Mouse (Mus musculus): ENCODE data around the gene St8sia4. TPM values are rescaled to one million over a fixed set of nuclear protein-coding genes. Genes with fewer than 3 reads are reported as not detected.

The St8sia4 gene
- 1 to 10 TPM; 2.1 to 2.3 TPM for total RNA-seq (2021)
- long read RNA-seq, experiment 1, full-length matches to known transcripts, result 1 of 1 reads
- long read RNA-seq, experiment 1, partial matches to known transcripts, result 0 of 1 reads
- long read RNA-seq, experiment 1, other reads (novel, unspliced or antisense), result 0 of 1 reads
- long read RNA-seq, experiment 2, partial matches to known transcripts, result 0 of 1 reads
- long read RNA-seq, experiment 2, other reads (novel, unspliced or antisense), result 1 of 1 reads

DNA sequence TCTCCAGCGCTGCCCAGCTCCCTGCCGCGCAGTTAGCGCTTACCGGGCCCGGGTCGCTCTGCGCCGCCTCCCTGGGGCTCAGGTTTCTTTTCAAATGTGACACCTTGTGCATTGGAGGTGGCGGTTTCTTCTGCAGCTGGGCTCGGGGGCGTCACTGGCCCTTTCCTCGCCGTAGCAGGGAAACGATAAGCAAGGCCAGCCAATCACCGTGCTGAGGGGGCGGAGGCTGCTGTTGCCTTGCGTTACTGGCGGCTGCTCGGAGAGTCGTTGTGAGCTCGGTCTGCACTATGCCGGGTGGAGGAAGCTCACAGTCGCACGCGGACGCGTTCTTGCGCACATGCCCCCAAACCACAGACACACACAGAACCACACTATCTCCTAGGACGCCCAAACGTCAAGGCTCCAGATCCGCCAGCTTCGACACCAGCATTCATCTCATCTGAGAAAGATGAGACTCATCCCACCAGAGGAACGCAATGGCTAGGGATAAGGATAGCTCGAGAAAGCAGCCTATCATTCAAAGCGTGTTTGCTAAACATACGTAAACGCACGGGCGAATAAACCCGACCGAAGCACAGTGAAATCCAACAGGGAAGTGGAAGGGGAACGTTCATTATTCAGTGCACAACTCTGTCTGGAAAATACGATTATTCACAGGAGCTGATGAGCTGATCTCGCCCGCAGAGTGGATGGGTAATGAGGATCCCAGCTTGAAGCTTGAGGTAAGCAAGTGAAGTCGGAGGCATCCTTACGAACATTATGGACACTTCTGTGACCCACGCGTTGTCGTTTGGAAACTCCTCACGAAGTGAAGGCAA is at the start of gene St8sia4:
St8sia4 (minus strand) TSS at position 137 of the 818 bp plus-strand sequence.
- intact Hi-C loops (cut with DNase I), result no loop called here
- peak; percentile 58 to 60 for DNase-seq

DNA sequence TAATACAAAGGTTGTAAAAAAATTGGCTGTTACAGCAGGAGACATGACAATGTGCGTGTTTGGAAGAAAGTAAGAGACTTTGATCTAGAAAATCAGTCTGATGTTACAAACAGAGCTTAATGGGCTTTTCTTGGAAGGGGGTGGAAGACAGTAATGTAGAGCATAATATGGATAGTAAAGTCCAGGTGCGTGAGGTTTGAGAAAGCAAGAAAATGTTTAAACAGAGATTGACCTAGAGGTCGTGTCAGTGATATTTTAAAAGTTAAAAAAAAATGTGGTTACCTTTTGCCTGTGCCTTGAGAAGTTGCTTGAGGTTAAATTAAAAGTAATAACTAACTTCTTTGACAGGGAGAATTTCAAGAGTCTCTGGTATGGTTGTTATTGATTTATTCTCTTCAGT is 41.8 kb upstream of the St8sia4 start:
- intact Hi-C loops (cut with DNase I), result no loop called here
- DNase-seq, result no peak

DNA sequence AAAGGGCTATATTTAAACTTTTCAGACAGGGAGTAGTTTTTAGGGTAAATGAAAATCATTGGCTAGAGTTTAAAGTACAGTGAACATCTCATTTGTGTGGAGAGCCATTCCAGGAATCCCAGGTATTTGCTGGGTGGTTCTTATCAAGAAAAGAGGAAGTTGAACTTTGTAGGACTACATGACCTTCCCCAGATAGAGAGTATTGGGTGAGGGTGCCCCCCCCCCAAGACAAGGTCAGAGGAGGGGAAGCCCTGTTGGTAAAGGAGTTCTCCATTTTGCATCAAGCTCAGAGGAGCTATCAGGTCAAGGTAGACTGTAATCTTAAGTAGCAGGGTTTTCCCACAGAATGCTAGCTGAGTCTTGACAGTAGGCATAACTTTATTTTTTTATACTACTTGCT is 32.5 kb upstream of the St8sia4 start:
- intact Hi-C loops (cut with DNase I), result no loop called here

DNA sequence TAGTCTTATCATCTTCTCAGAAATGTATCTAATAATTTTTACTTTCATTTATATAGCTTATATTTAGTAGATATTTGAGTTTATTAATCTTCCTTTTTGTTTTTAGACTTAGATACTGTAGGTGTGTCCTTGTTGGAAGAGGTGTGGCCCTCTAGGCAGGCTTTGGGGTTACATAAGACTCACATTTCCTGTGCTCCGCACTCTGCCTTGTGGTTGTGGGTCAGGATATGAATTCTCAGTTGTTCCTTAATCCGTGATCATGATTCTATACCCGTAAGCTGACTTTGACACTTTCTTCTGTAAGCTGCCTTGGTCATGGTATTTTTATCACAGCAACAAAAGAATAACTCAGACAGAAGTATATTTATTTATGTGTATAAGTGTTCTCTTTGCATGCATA is 6.7 kb upstream of the St8sia4 start:
- DNase-seq, result no peak
- intact Hi-C loops (cut with DNase I), result no loop called here

More for the DNA sequence above, 32.5 kb upstream of the St8sia4 start:
- DNase-seq, result no peak

DNA sequence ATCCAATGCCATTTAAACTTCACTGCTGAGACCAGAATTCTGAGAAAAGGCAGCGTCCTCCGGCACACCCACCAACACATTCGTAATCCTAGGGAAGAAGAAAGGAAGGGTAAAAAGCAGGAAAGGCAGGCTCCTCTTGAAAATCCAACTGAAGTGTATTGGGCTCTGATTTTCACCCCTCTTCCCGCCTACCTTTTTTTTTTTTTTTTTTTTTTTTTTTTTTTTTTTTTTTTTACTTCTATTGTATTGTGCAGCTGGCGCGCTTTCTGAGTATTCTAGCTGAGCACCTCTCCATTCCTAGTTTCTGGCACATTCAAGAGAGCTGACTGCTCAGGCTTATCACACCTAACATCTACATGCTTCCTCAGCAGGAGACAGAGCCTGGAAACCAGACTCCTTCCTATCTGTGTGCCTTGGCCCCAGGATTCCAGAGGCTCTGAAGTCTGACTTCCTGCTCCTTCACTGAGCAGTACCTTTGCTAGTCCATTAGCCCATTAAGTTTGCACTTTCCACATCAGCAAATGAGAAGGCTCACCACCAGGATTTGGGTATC is 958 bp upstream of the St8sia4 start:
- DNase-seq, result no peak
- intact Hi-C loops (cut with DNase I), result no loop called here

DNA sequence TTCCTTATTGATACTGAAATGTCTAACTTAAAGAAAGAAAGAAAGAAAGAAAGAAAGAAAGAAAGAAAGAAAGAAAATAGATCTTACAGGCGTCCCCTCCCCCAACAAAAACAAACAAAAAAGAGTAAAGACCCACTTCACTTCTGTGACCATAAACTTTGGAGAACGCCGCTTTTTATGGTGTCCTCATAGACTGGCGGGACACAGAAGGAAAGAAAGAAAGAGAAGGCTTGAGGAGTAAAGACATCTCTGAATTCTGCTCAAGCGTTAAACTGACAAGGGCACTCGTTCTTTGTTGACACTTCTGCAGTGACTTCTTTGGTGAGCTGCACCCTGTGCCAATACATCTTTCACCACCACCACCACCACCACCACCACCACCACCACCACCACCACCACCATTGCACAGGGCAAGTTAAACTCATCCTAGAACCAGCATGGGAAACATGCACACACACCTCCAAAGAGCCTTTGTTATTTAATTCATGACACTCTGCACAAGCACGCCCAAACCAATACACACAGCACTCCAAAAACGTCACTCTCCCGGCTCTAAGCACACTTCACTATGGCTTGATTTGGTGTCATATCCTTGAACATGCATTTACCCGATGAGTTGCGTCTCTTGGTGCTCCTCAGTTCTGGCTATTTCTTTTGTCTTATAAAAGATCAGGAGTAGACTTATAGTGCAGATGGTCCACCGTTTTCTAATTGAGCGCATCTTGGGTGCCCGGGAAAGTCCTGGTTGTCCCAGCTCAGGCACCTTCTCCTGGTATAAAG is 640 bp downstream of the St8sia4 start:
- intact Hi-C loops (cut with DNase I), result no loop called here
- DNase-seq, result no peak

DNA sequence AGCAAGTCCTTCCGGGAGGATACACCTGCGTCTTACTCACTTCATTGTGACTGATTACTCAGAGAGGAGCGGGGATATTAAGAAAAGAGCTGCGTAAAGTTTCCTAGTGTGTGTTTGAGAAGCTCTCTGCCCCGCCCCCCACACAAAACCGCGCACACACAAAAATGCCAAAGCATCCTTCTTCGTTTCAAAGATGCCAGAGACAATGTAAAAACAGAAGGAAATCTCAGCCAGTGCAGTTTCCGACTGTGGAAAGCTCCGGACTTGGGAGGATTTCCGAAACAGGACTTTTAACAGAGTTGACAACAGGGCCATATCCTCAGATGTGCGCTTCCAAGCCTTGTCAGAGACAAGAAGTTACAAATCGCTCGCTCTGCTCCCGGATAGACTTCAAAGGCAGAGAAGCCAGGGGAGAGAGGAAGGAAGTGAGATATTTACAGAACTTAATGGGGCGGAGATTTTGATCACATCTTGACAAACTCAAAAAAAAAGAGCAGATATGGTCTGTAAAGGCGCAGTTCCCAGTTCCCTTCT is 1.4 kb downstream of the St8sia4 start:
- intact Hi-C loops (cut with DNase I), result no loop called here
- peak in 1 of 2 experiments; percentile 18 for DNase-seq

DNA sequence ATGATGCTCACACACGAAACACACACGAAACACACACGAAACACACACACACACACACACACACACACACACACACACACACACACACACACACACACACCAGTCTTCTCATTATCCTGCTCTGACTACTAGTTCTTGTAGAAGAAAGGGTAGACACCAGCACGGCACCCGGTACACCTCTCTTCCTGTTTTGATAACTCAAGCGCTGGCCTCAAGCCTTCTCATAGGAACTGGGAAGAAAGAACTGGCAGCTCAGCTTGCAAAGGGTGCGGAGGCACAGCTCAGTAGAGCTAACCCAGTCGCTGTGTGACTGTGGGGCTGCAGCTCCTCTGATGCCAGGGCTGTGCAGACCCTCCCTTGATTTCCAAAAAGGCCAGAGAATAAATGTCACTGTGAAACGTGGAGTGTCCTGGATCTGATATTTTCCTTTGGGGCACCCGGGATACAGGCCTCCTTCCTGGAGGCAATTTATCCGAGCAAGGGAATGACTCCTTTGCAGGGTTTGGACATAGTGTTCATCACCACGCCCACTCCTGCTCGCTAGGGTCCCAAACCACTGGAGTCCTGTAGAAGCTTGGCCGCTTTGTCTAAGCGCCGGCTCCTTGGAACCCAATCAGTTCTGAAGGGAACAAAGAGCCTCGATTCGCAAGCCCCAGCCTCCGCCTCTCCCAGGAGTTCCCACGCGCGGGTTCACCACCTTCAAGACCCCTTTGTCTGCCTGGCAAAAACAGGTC is 2.2 kb downstream of the St8sia4 start:
- intact Hi-C loops (cut with DNase I), result no loop called here
- peak; percentile 3 to 12 for DNase-seq

DNA sequence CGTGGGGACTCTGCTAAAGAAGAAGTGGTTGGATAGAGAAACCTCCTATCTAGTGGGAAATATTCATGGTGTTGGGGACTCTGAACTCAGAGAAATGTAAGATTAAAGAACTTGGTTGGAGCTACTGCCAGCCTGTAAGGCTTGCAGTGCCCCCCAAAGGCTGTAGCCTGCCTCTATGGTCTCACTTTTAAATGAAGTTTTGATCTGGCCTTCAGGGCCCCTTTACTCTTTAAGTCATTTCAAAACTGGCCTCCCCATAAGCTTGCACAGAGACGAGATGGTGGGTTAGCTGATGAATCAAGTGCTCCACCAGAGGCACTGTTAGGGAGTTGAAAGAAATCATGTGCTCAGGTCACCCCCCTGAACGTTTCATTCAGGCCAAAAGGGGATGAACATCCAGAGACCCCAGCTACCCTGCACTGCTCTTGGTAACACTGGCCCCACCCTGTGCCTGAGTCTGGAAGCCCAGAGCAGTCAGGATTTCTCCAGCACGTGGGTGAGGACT is 3.0 kb downstream of the St8sia4 start:
- intact Hi-C loops (cut with DNase I), result no loop called here
- DNase-seq, result no peak

DNA sequence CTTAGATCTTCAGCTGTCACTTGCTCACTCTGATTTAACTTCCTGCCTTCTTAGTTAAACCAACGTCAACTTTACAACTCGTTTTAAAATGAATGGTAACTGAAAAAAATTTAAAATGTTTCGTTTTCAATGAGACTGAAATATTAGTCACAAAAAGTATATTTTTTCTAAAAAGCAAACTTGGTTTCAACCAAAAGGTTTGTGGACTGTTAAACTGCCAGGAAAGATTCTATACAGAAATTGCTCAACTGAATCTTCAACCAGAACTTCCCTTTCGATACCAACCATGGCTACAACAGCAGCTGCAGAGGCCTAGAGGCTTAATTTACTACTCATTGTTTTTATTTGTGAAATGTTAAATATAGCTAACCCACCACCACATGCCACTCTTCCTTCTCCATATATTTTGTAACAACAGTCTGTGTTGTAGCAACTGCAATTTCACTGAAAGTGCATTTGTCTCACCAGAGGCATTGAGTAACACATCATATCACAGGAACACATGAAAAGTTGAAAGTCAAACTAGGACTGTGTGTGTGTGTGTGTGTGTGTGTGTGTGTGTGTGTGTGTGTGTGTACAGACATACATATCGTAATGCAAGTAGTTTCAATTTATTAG is 10.2 kb downstream of the St8sia4 start:
- intact Hi-C loops (cut with DNase I), result no loop called here
- DNase-seq, result no peak

DNA sequence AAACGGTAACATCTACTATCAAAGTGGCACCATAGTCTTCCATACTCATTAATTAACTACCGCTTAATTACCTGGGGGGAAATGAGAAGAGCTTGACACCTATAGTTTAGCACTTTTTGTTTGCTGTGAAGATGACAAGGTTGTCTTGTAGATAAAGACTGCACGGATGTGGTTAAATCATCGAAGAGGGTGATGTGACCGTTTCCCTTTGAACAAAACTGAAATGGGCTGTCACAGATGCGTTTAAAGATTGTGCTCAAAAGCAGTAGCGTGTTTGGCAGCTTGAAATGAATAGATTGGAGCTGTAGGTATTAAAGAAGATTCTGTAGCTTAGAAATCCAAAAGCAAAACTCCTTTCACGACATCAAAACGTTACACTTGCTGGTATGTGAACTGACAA is 11.8 kb downstream of the St8sia4 start:
- DNase-seq, result no peak
- intact Hi-C loops (cut with DNase I), result no loop called here

DNA sequence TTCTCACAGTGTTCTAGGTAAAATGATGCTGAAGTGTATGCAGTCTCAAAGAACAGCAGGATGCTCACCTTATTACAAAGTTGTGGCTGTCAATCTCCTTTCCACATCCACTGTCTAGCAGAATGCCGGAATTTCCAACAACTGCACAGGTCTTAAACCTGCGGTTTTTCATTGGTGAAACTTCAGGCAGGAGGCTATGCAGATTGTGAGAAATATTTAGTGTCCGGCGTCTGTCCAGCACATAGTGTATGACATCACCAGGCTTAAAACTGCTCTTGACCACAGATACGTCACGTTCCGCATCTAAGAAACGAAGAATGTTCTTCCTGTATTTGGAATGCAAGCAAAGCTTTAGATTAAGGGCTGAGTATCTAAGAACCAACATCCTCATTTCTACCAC is 13.9 kb downstream of the St8sia4 start:
- DNase-seq, result no peak
- intact Hi-C loops (cut with DNase I), result no loop called here

DNA sequence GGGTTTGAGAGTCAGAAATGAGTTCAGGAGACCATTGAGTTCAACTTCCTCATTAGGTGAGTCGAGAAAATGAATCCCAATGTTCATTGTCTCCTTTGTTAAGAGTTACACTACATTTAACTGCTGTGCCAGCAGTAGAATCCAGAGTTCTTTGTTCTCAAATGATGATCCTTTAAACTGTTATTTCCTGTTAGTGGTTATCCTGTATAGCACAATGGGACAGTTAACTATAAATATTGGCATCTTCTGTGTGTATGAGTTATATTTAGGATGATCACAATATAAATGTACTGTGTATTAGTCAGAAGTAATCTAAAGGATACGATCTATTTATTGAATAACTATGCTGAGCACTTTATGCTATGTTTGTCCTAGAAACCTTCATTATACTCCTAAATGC is 23.1 kb downstream of the St8sia4 start:
- intact Hi-C loops (cut with DNase I), result no loop called here
- no peak for DNase-seq

DNA sequence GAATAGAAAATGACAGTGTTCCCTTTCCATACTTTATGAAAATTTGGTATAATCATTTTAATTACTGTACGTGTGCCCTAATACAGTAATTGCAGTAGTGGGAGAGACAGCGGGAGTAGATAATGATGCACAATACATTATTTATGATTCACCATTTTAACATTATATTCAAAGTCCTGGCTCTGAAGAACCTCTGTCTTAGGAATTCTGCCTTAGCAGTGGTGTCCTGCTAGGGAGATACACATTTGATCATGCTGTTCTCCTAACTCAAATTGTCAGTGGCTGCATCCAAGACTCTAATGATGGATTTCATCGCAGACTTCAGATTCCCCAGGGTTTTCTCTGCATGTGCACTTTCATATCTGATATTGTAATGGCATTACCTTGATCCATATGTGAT is 28.4 kb downstream of the St8sia4 start:
- intact Hi-C loops (cut with DNase I), result no loop called here
- no peak for DNase-seq

DNA sequence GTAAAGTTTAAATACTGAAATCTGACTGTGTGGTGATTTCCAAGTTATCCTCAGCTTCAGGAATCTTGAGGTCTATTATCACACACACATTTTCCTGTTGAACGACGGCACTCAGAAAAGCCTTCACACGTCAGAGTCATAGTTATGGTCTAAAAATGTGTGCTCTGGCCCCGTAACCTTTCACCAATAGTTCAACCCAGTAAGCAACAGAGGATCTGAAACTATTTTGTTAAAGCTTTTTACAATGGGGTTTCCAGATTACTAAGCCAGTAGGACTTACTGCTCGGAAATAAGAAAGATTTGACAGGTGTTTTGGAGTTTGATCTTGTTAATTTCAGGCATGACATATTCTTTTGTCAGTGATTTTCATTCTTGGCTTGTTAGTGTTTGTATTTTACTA is 43.0 kb downstream of the St8sia4 start:
- intact Hi-C loops (cut with DNase I), result no loop called here
- no peak for DNase-seq

DNA sequence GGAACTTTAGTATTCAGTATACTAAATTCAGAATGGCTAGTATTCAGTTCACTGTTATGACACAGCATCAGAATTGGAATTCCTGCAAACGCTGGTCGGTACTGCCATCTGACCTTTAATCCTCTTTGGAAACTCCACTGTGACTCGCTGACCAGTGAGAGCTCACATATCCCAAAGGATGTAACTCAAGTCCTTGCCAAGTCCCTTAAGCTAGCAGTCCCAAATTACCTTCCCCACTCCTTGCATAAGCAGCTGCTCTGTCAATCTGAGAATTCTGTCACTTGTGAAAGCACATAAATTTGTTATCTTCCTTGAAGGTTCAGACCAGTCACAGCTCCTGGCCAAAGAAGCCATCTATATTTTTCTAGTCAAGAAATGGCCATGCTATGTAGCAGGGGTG is 48.7 kb downstream of the St8sia4 start:
- intact Hi-C loops (cut with DNase I), result no loop called here
- no peak for DNase-seq

DNA sequence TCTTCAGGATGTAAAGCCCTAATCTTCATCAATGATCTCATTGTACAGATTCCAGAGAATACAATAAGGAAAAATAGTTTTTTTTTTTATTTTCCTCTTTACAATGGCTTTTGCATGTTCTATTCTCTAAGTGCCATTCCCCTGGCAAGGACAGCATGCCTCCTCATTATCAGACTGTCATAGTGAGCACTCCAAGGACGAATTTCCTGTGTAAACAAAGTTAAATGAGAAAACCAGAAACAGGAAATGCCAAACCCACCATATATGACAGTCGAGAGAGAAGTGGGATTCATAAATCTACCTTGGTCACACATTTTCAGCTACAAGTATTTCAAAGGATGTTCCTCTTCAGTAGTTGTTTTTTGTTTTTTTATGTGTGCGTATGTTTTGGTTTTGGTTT is 49.2 kb downstream of the St8sia4 start:
- no peak for DNase-seq
- intact Hi-C loops (cut with DNase I), result no loop called here

DNA sequence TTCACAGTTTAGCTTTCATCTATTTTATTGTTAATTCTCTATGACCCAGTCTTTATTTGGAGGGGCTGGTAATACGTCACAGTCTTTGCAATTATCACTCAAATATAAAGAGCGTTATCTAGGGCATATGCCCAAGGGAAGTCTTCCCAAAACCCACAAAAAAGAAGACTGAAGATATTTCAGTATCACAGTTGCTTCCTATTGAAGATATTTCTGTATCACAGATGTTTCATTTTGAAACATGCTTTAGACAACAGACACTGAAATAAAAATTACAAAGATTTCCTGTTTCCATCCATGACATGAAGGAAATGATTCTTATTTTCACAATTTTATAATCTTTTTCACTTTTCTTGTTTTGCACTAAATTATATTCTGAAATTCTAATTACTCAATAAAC is 57.4 kb downstream of the St8sia4 start:
- no peak for DNase-seq
- intact Hi-C loops (cut with DNase I), result no loop called here

DNA sequence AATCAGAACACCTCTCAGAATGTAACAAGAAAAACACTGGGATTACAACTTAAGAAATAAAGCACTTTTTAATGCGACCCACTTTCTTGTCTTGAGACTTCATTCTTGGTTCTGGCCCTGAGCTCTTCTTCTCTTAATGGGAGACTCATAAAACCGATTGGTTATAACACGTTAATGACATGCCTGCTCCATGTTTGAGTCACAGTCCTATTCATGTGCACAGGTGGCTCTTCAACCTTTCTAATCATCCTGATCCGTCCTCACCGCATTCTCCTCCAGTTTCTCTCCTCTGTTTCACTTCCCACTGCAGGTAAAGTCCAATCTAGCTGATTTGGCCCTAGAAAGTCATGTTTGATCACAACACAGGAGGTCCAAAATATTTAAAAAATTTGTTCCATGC is 58.3 kb downstream of the St8sia4 start:
- intact Hi-C loops (cut with DNase I), result no loop called here
- DNase-seq, result no peak

DNA sequence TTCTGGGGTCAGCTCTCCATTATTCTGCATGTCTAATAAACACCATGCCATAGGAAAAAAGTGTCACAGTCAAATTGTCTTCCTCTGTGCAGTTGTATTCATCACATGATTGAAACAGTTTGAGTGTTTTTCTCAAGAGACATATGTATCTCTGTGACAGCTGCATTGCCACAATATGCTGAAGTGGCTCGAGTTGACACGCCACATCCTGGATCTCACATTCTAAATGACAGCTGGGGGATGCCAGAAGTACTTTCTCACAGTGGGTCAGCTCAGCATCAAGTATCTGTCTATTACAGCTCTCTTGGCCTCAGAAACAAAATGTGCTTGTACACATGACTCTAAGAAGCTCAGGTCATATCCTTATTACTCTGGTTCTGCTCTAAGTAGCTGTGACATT is 61.9 kb downstream of the St8sia4 start:
- intact Hi-C loops (cut with DNase I), result no loop called here
- no peak for DNase-seq

Measured in gastrocnemius, postnatal 36 days (tissue).